Mouse (Mus musculus): ENCODE results near the gene Man2a2. TPM values are rescaled to one million over a fixed set of nuclear protein-coding genes. Genes with fewer than 3 reads are reported as not detected.
"Not testable (repeated sequence)": the region's sequence is repeated elsewhere in the genome, so short reads cannot be mapped to it uniquely, and the experiment has no call there.

The Man2a2 gene
- polyA plus RNA-seq, 1 experiment from 2014 or later = 23.8 TPM

GRCm38 (mm10) chr7:80341793-80342192 is 29.4 kb downstream of the Man2a2 start:
- Histone ChIP-seq H3K4me3 (replicated peaks) (no peak overlapping the region), H3K27me3 (no peaks in the 10 kb centered on the region), H3K4me1 (peaks cover 50% of the 10 kb centered on the region), H3K9ac (no peak overlapping the region), H3K4me2 (no peak overlapping the region), H3K9me3 (no peaks in the 10 kb centered on the region), H3K36me3 (replicated peaks) (peaks cover 20% of the 10 kb centered on the region), H3K27ac (no peak overlapping the region)
- ATAC-seq (ENCODE audit: low FRiP score) = no peak
- 82% methylated on average over 7 of the region's 7 CpGs for WGBS

GRCm38 (mm10) chr7:80340793-80341192 is 30.4 kb downstream of the Man2a2 start, which contains the start of gene Unc45a:
Unc45a (minus strand) TSS chr7:80341005.
- WGBS = 1% methylated on average over 11 of the region's 11 CpGs
- Histone ChIP-seq H3K27me3 (no peaks in the 10 kb centered on the region), H3K4me3 (replicated peaks) (peak within 1 kb of the TSS; percentile 67), H3K4me2 (peak within 1 kb of the TSS; percentile 90), H3K9me3 (no peaks in the 10 kb centered on the region), H3K4me1 (peaks cover 50% of the 10 kb centered on the region), H3K36me3 (replicated peaks) (peaks cover 26% of the 10 kb centered on the region), H3K27ac (peak within 1 kb of the TSS; percentile 89), H3K9ac (peak within 1 kb of the TSS; percentile 77)
- peak; percentile 34 for ATAC-seq (ENCODE audit: low FRiP score)

- ATAC-seq (ENCODE audit: low FRiP score) = peak; percentile 98
- peak overlapping the region; percentile 67 for H3K4me3 ChIP-seq (replicated peaks)
- H3K27ac ChIP-seq = peak overlapping the region; percentile 89
- H3K9me3 ChIP-seq = no peaks in the 10 kb centered on the region
- no peaks in the 10 kb centered on the region for H3K27me3 ChIP-seq
- H3K36me3 ChIP-seq (replicated peaks) = peaks cover 29% of the 10 kb centered on the region
- under 1% methylated on average over 45 of the region's 45 CpGs for WGBS
- H3K4me2 ChIP-seq = peak overlapping the region; percentile 90
- H3K9ac ChIP-seq = peak overlapping the region; percentile 77
- peaks cover 50% of the 10 kb centered on the region for H3K4me1 ChIP-seq
Observed at GRCm38 (mm10) chr7:80339793-80340628, 31.2 kb downstream of the Man2a2 start.

GRCm38 (mm10) chr7:80339371-80339770 is 31.8 kb downstream of the Man2a2 start:
- H3K27me3 ChIP-seq = no peaks in the 10 kb centered on the region
- 10% methylated on average over 17 of the region's 17 CpGs for WGBS
- peaks cover 50% of the 10 kb centered on the region for H3K4me1 ChIP-seq
- no peaks in the 10 kb centered on the region for H3K9me3 ChIP-seq
- peak overlapping the region; percentile 67 for H3K4me3 ChIP-seq (replicated peaks)
- H3K9ac ChIP-seq = peak overlapping the region; percentile 77
- H3K36me3 ChIP-seq (replicated peaks) = peaks cover 35% of the 10 kb centered on the region
- no peak for ATAC-seq (ENCODE audit: low FRiP score)
- H3K27ac ChIP-seq = peak overlapping the region; percentile 71
- peak overlapping the region; percentile 90 for H3K4me2 ChIP-seq

GRCm38 (mm10) chr7:80336932-80337331 is 34.2 kb downstream of the Man2a2 start:
- Histone ChIP-seq H3K4me1 (peaks cover 36% of the 10 kb centered on the region), H3K27me3 (no peaks in the 10 kb centered on the region), H3K4me2 (no peak overlapping the region), H3K9me3 (no peaks in the 10 kb centered on the region), H3K36me3 (replicated peaks) (peaks cover 59% of the 10 kb centered on the region), H3K4me3 (replicated peaks) (no peak overlapping the region), H3K9ac (no peak overlapping the region), H3K27ac (no peak overlapping the region)
- ATAC-seq (ENCODE audit: low FRiP score) = no peak
- 96% methylated on average over 3 of the region's 3 CpGs for WGBS

GRCm38 (mm10) chr7:80334848-80335247 is 36.3 kb downstream of the Man2a2 start:
- 92% methylated on average over 4 of the region's 4 CpGs for WGBS
- Histone ChIP-seq H3K4me3 (replicated peaks) (no peak overlapping the region), H3K4me1 (peaks cover 20% of the 10 kb centered on the region), H3K27ac (no peak overlapping the region), H3K4me2 (no peak overlapping the region), H3K36me3 (replicated peaks) (peaks cover 80% of the 10 kb centered on the region), H3K9me3 (no peaks in the 10 kb centered on the region), H3K9ac (no peak overlapping the region), H3K27me3 (no peaks in the 10 kb centered on the region)
- ATAC-seq (ENCODE audit: low FRiP score) = no peak

GRCm38 (mm10) chr7:80331433-80331832 is 39.7 kb downstream of the Man2a2 start:
- Histone ChIP-seq H3K9me3 (no peaks in the 10 kb centered on the region), H3K9ac (no peak overlapping the region), H3K4me2 (no peak overlapping the region), H3K36me3 (replicated peaks) (peaks cover 98% of the 10 kb centered on the region), H3K27me3 (no peaks in the 10 kb centered on the region), H3K4me1 (no peaks in the 10 kb centered on the region), H3K27ac (no peak overlapping the region), H3K4me3 (replicated peaks) (no peak overlapping the region)
- WGBS = 98% methylated on average over 19 of the region's 19 CpGs
- ATAC-seq (ENCODE audit: low FRiP score) = no peak

- H3K27me3 ChIP-seq = no peaks in the 10 kb centered on the region
- no peak overlapping the region for H3K9ac ChIP-seq
- WGBS = 93% methylated on average over 8 of the region's 8 CpGs
- ATAC-seq (ENCODE audit: low FRiP score) = no peak
- H3K9me3 ChIP-seq = no peaks in the 10 kb centered on the region
- H3K4me2 ChIP-seq = no peak overlapping the region
- H3K36me3 ChIP-seq (replicated peaks) = peaks cover 98% of the 10 kb centered on the region
- H3K4me3 ChIP-seq (replicated peaks) = no peak overlapping the region
- H3K27ac ChIP-seq = no peak overlapping the region
- H3K4me1 ChIP-seq = peaks cover 2% of the 10 kb centered on the region
Observed at GRCm38 (mm10) chr7:80330278-80330677, 40.9 kb downstream of the Man2a2 start.

- Histone ChIP-seq H3K9me3 (no peaks in the 10 kb centered on the region), H3K27ac (no peak overlapping the region), H3K4me1 (peaks cover 22% of the 10 kb centered on the region), H3K4me2 (no peak overlapping the region), H3K27me3 (no peaks in the 10 kb centered on the region), H3K4me3 (replicated peaks) (no peak overlapping the region), H3K36me3 (replicated peaks) (peaks cover 61% of the 10 kb centered on the region), H3K9ac (no peak overlapping the region)
- ATAC-seq (ENCODE audit: low FRiP score) = no peak
- 97% methylated on average over 19 of the region's 19 CpGs for WGBS
Observed at GRCm38 (mm10) chr7:80326076-80326475, 45.1 kb downstream of the Man2a2 start.

- Histone ChIP-seq H3K4me3 (replicated peaks) (no peak overlapping the region), H3K27ac (0 out of 2 replicates have a peak overlapping the region, but pooled peaks have one; percentile 25), H3K4me1 (peaks cover 22% of the 10 kb centered on the region), H3K27me3 (no peaks in the 10 kb centered on the region), H3K36me3 (replicated peaks) (peaks cover 61% of the 10 kb centered on the region), H3K9ac (no peak overlapping the region), H3K4me2 (no peak overlapping the region), H3K9me3 (no peaks in the 10 kb centered on the region)
- no peak for ATAC-seq (ENCODE audit: low FRiP score)
- 96% methylated on average over 16 of the region's 16 CpGs for WGBS
Observed at GRCm38 (mm10) chr7:80325292-80325868, 45.8 kb downstream of the Man2a2 start.

GRCm38 (mm10) chr7:80324816-80325119 is 46.4 kb downstream of the Man2a2 start:
- Histone ChIP-seq H3K36me3 (replicated peaks) (peaks cover 60% of the 10 kb centered on the region), H3K27ac (0 out of 2 replicates have a peak overlapping the region, but pooled peaks have one; percentile 25), H3K4me1 (peaks cover 22% of the 10 kb centered on the region), H3K4me2 (peak overlapping the region; percentile 83; the same call in 1 of the 2 replicates)
- ATAC-seq (ENCODE audit: low FRiP score); H3K4me3 ChIP-seq (replicated peaks); H3K9ac ChIP-seq; H3K27me3 ChIP-seq; H3K9me3 ChIP-seq: not testable (repeated sequence)
- WGBS = 55% methylated on average over 5 of the region's 5 CpGs

- peak; percentile 99 for ATAC-seq (ENCODE audit: low FRiP score)
- Histone ChIP-seq H3K4me3 (replicated peaks) (peak within 1 kb of the TSS; percentile 64), H3K36me3 (replicated peaks) (peaks cover 60% of the 10 kb centered on the region), H3K27ac (peak within 1 kb of the TSS; percentile 86), H3K9me3 (no peaks in the 10 kb centered on the region), H3K4me2 (peak within 1 kb of the TSS; percentile 83), H3K27me3 (no peaks in the 10 kb centered on the region), H3K9ac (peak within 1 kb of the TSS; percentile 61), H3K4me1 (peaks cover 22% of the 10 kb centered on the region)
- WGBS = 2% methylated on average over 38 of the region's 38 CpGs
Observed at GRCm38 (mm10) chr7:80324043-80324815, 46.9 kb downstream of the Man2a2 start, which contains the start of gene Rccd1. Rccd1 (minus strand) TSS chr7:80324454.

Data from forebrain, embryonic 12.5 days (tissue).